Mouse (Mus musculus): ENCODE measurements around the gene Fam81b.

GRCm38 (mm10) chr13:76160587-76160986 lies 144.3 kb downstream of the Fam81b start:
- no peak for TF ChIP-seq GATA1 (IDR thresholded peaks at IDR 0.05; ENCODE audit: low read length)
- no peak for TF ChIP-seq TAL1 (IDR thresholded peaks at IDR 0.05; ENCODE audit: low read length)

Measured in erythroblast, embryonic 14.5 days (primary cell).